ENCODE assay signal across 8 mouse cellular contexts in the genomic region with DNA sequence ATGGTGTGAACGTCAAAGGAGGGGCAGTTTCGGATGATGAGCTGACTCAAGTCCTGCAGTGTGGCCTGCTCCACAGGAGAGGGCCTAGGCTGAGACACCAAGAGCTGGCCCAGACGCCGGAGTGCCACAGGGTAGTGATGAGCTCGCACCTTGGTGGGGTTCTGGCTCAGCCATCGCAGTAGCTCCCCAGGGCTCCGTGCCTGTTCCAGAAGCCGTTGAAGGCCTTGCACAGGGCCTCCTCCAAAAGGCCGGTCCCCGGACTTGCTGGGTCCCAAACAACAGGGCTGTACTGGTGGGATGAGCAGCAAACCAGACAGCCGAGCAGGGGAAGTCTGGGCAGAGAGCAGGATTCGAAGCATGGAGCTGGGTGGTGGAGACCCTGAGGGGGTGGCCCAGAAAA. TPM values are rescaled to one million over a fixed set of nuclear protein-coding genes. Genes with fewer than 3 reads are reported as not detected.
DNase-seq lines count a peak whose midpoint lies in the region; ATAC-seq lines count a peak whose summit lies in the region.

No protein-coding gene starts in this region.

- peak overlapping the region; percentile 90 for H3K4me2 ChIP-seq in neural tube, embryonic 11.5 days (ENCODE audit: low read depth)
- H3K4me2 ChIP-seq in limb, embryonic 13.5 days (replicated peaks) = peak overlapping the region; percentile 92
- H3K4me2 ChIP-seq in stomach, embryonic 16.5 days (ENCODE audit: low read depth, low read length) = peak overlapping the region; percentile 72

- no peaks in the 10 kb centered on the region for H3K9me3 ChIP-seq in neural tube, embryonic 11.5 days (ENCODE audit: control insufficient read depth, low read length)
- no peaks in the 10 kb centered on the region for H3K9me3 ChIP-seq in limb, embryonic 13.5 days
- H3K9me3 ChIP-seq in stomach, embryonic 16.5 days (replicated peaks; ENCODE audit: control insufficient read depth, low read length) = no peaks in the 10 kb centered on the region

- H3K9ac ChIP-seq in neural tube, embryonic 11.5 days (ENCODE audit: low read length) = peak overlapping the region; percentile 95; the same call in 1 of the 2 replicates
- H3K9ac ChIP-seq in limb, embryonic 13.5 days = peak overlapping the region; percentile 96
- H3K9ac ChIP-seq in stomach, embryonic 16.5 days (ENCODE audit: low read length) = peak overlapping the region; percentile 94

- WGBS in neural tube, embryonic 11.5 days = 89% methylated on average over 12 of the region's 12 CpGs
- 82% methylated on average over 12 of the region's 12 CpGs for WGBS in limb, embryonic 13.5 days
- WGBS in stomach, embryonic 16.5 days = 82% methylated on average over 12 of the region's 12 CpGs

- H3K27ac ChIP-seq in neural tube, embryonic 11.5 days (ENCODE audit: low read depth, low read length) = no peak overlapping the region
- no peak overlapping the region; the same call in 1 of the 2 replicates for H3K27ac ChIP-seq in limb, embryonic 13.5 days
- H3K27ac ChIP-seq in stomach, embryonic 16.5 days (ENCODE audit: low read length) = no peak overlapping the region

- no peak for ATAC-seq in cerebellum, adult (ENCODE audit: insufficient number of reproducible peaks, low FRiP score, low TSS enrichment)
- no peak for ATAC-seq in neural tube, embryonic 11.5 days (ENCODE audit: insufficient read depth, low FRiP score, low TSS enrichment)
- ATAC-seq in limb, embryonic 13.5 days (ENCODE audit: low FRiP score, low read depth) = no peak
- ATAC-seq in stomach, embryonic 16.5 days (ENCODE audit: insufficient read depth, low FRiP score) = no peak

- peaks cover 17% of the 10 kb centered on the region for H3K4me1 ChIP-seq in neural tube, embryonic 11.5 days (ENCODE audit: control insufficient read depth, insufficient read depth, low read length)
- H3K4me1 ChIP-seq in limb, embryonic 13.5 days = peaks cover 32% of the 10 kb centered on the region
- peaks cover 22% of the 10 kb centered on the region for H3K4me1 ChIP-seq in stomach, embryonic 16.5 days (ENCODE audit: control insufficient read depth, insufficient read depth, low read length)

- peaks cover 9% of the 10 kb centered on the region; the same call in 1 of the 2 replicates for H3K36me3 ChIP-seq in neural tube, embryonic 11.5 days (ENCODE audit: control insufficient read depth, insufficient read depth, low read length)
- peaks cover 50% of the 10 kb centered on the region for H3K36me3 ChIP-seq in limb, embryonic 13.5 days
- H3K36me3 ChIP-seq in stomach, embryonic 16.5 days (ENCODE audit: control insufficient read depth, insufficient read depth, low read length) = peaks cover 25% of the 10 kb centered on the region; the same call in 1 of the 2 replicates

- H3K4me3 ChIP-seq in neural tube, embryonic 11.5 days (ENCODE audit: low read depth, low read length) = peak overlapping the region; percentile 96; the same call in 1 of the 2 replicates
- peak overlapping the region; percentile 92 for H3K4me3 ChIP-seq in limb, embryonic 13.5 days
- H3K4me3 ChIP-seq in stomach, embryonic 16.5 days (replicated peaks; ENCODE audit: low read length) = peak overlapping the region; percentile 94

- no peaks in the 10 kb centered on the region for H3K27me3 ChIP-seq in neural tube, embryonic 11.5 days (ENCODE audit: control insufficient read depth, insufficient read depth, low read length)
- no peaks in the 10 kb centered on the region for H3K27me3 ChIP-seq in limb, embryonic 13.5 days
- H3K27me3 ChIP-seq in stomach, embryonic 16.5 days (ENCODE audit: control insufficient read depth, insufficient read depth, low read length) = no peaks in the 10 kb centered on the region

- DNase-seq in cerebellum, adult 11-12 months = peak; percentile 65
- DNase-seq in neural tube, embryonic 11.5 days (ENCODE audit: low spot score) = no peak
- no peak for DNase-seq in neural tube, embryonic 10.5 days (ENCODE audit: extremely low spot score, low spot score)
- DNase-seq in left cerebral cortex, adult 8-10 months (ENCODE audit: low spot score in 2 of 2) = no peak
- no peak for DNase-seq in kidney, postnatal 10 days

RNA-seq across cellular contexts. Expression of a gene that starts 1.2 kb away (rescaled TPM):
- polyA plus RNA-seq in neural tube, embryonic 11.5 days (2014; fragmentation: Nextera tagmentation; extraction: Ambion mirVana) = 89.7 and 93.7 TPM in 2 replicates
- polyA plus RNA-seq in limb, embryonic 13.5 days (2015; fragmentation: Nextera tagmentation; extraction: Ambion mirVana) = 120 TPM in 2 replicates
- 93.4 and 94.4 TPM in 2 replicates for polyA plus RNA-seq in stomach, embryonic 16.5 days (2015; fragmentation: Nextera tagmentation; extraction: Ambion mirVana)
- total RNA-seq in left cerebral cortex, adult 8-10 months (2022) = 100 to 1,000 TPM; 128 to 142 (median 135) TPM

RNA-seq across cellular contexts. Expression of a gene that starts 3.7 kb away (rescaled TPM):
- 31.5 and 33.1 TPM in 2 replicates for polyA plus RNA-seq in neural tube, embryonic 11.5 days (2014; fragmentation: Nextera tagmentation; extraction: Ambion mirVana)
- 23.7 and 24.6 TPM in 2 replicates for polyA plus RNA-seq in limb, embryonic 13.5 days (2015; fragmentation: Nextera tagmentation; extraction: Ambion mirVana)
- 23.5 and 27.0 TPM in 2 replicates for polyA plus RNA-seq in stomach, embryonic 16.5 days (2015; fragmentation: Nextera tagmentation; extraction: Ambion mirVana)
- 10 to 100 TPM; 24.2 to 30.3 (median 27.3) TPM for total RNA-seq in left cerebral cortex, adult 8-10 months (2022)

RNA-seq across cellular contexts. Expression of a gene that starts 8.1 kb away (rescaled TPM):
- 61.0 and 72.0 TPM in 2 replicates for polyA plus RNA-seq in neural tube, embryonic 11.5 days (2014; fragmentation: Nextera tagmentation; extraction: Ambion mirVana)
- 29.8 and 35.4 TPM in 2 replicates for polyA plus RNA-seq in limb, embryonic 13.5 days (2015; fragmentation: Nextera tagmentation; extraction: Ambion mirVana)
- 13.0 and 14.7 TPM in 2 replicates for polyA plus RNA-seq in stomach, embryonic 16.5 days (2015; fragmentation: Nextera tagmentation; extraction: Ambion mirVana)
- total RNA-seq in left cerebral cortex, adult 8-10 months (2022) = 100 to 1,000 TPM; 521 to 543 (median 525) TPM

RNA-seq across cellular contexts. Expression of a gene that starts 20.3 kb away (rescaled TPM):
- polyA plus RNA-seq in neural tube, embryonic 11.5 days (2014; fragmentation: Nextera tagmentation; extraction: Ambion mirVana) = 18.0 and 18.1 TPM in 2 replicates
- 39.5 and 42.0 TPM in 2 replicates for polyA plus RNA-seq in limb, embryonic 13.5 days (2015; fragmentation: Nextera tagmentation; extraction: Ambion mirVana)
- polyA plus RNA-seq in stomach, embryonic 16.5 days (2015; fragmentation: Nextera tagmentation; extraction: Ambion mirVana) = 46.5 and 51.8 TPM in 2 replicates
- total RNA-seq in left cerebral cortex, adult 8-10 months (2022) = 10 to 100 TPM; 31.0 to 52.6 (median 39.2) TPM

RNA-seq across cellular contexts. Expression of a gene that starts 20.6 kb away (rescaled TPM):
- polyA plus RNA-seq in neural tube, embryonic 11.5 days (2014; fragmentation: Nextera tagmentation; extraction: Ambion mirVana) = 59.1 and 64.9 TPM in 2 replicates
- polyA plus RNA-seq in limb, embryonic 13.5 days (2015; fragmentation: Nextera tagmentation; extraction: Ambion mirVana) = 53.5 and 59.5 TPM in 2 replicates
- 44.9 TPM in 2 replicates for polyA plus RNA-seq in stomach, embryonic 16.5 days (2015; fragmentation: Nextera tagmentation; extraction: Ambion mirVana)
- total RNA-seq in left cerebral cortex, adult 8-10 months (2022) = 100 to 1,000 TPM; 121 to 136 (median 129) TPM
